Mouse (Mus musculus) MN1 (cell line): ENCODE measurements around the gene Dpm3.

Experiments
- DNase-seq: peaks from one replicate; pipeline ENCODE4 v3.0.0-alpha.2; 2016; ENCODE audit warnings: low spot score

Gene Dpm3

GRCm38 (mm10) chr3:89294195-89294594 is 35.0 kb downstream of the Dpm3 start:
- DNase-seq: no peak

GRCm38 (mm10) chr3:89295685-89296230 is 36.6 kb downstream of the Dpm3 start:
- DNase-seq: no peak

- no peak for DNase-seq
These were observed 37.7 kb downstream of the Dpm3 start for GRCm38 (mm10) chr3:89296761-89297396.

GRCm38 (mm10) chr3:89298908-89299307 is 39.8 kb downstream of the Dpm3 start:
- no peak for DNase-seq

GRCm38 (mm10) chr3:89299499-89299898 is 40.3 kb downstream of the Dpm3 start:
- no peak for DNase-seq

GRCm38 (mm10) chr3:89300071-89300470 is 40.9 kb downstream of the Dpm3 start:
- no peak for DNase-seq

- DNase-seq: no peak
These were observed 41.4 kb downstream of the Dpm3 start for GRCm38 (mm10) chr3:89300514-89300913.

GRCm38 (mm10) chr3:89304440-89304839 is 45.3 kb downstream of the Dpm3 start:
- no peak for DNase-seq

- no peak for DNase-seq
These were observed 45.9 kb downstream of the Dpm3 start for GRCm38 (mm10) chr3:89305105-89305504.

- no peak for DNase-seq
These were observed 46.6 kb downstream of the Dpm3 start for GRCm38 (mm10) chr3:89305551-89306325.

GRCm38 (mm10) chr3:89308089-89308488 is 48.9 kb downstream of the Dpm3 start:
- peak; percentile 88 for DNase-seq

GRCm38 (mm10) chr3:89314340-89314739 is 55.2 kb downstream of the Dpm3 start:
- no peak for DNase-seq

GRCm38 (mm10) chr3:89314791-89315190 is 55.6 kb downstream of the Dpm3 start:
- DNase-seq: no peak

GRCm38 (mm10) chr3:89315195-89315929 is 56.2 kb downstream of the Dpm3 start:
- DNase-seq: peak; percentile 92

GRCm38 (mm10) chr3:89315930-89316831 is 57.0 kb downstream of the Dpm3 start:
- no peak for DNase-seq
